Mouse (Mus musculus): ENCODE measurements around the gene Stk11.

- no peak for TF ChIP-seq CTCF (IDR thresholded peaks at IDR 0.05; ENCODE audit: control insufficient read depth, insufficient read depth, insufficient replicate concordance, low read depth, low read length)
- no peak for TF ChIP-seq POLR2A (IDR thresholded peaks at IDR 0.05; ENCODE audit: control insufficient read depth, low read depth, low read length)
Observed at GRCm38 (mm10) chr10:80094085-80094484, 21.5 kb upstream of the Stk11 start.
